Mouse (Mus musculus): ENCODE measurements at regions not wholly inside any gene's neighbourhood (a gene's known extent, or its start where the extent isn't known, plus 50 kb on each side); places are given as distances from the start of the nearest gene placed in this dataset. TPM values are rescaled to one million over a fixed set of nuclear protein-coding genes. Genes with fewer than 3 reads are reported as not detected.

- Histone ChIP-seq H3K9ac (ENCODE audit: low read length) (no peak overlapping the region), H3K27me3 (replicated peaks; ENCODE audit: control insufficient read depth, insufficient read depth, low read length) (no peaks in the 10 kb centered on the region), H3K9me3 (ENCODE audit: control insufficient read depth, low read length) (no peaks in the 10 kb centered on the region), H3K27ac (ENCODE audit: low read depth) (no peak overlapping the region), H3K36me3 (ENCODE audit: control insufficient read depth, insufficient read depth, low read length) (no peaks in the 10 kb centered on the region), H3K4me1 (replicated peaks; ENCODE audit: control insufficient read depth, insufficient read depth, low read length) (no peaks in the 10 kb centered on the region), H3K4me3 (ENCODE audit: low read depth, low read length) (no peak overlapping the region), H3K4me2 (ENCODE audit: low read length) (no peak overlapping the region)
- WGBS: 91% methylated on average over 6 of the region's 6 CpGs
- DNase-seq (ENCODE audit: low spot score) (no peak), ATAC-seq (replicated peaks; ENCODE audit: low FRiP score, low TSS enrichment, low read depth) (no peak)
These were observed 155.7 kb upstream of the BB014433 start for GRCm38 (mm10) chr8:15201556-15201955.

GRCm38 (mm10) chr8:15190708-15191107, 144.8 kb upstream of the BB014433 start:
- Histone ChIP-seq H3K4me2 (ENCODE audit: low read length) (no peak overlapping the region), H3K27me3 (replicated peaks; ENCODE audit: control insufficient read depth, insufficient read depth, low read length) (no peaks in the 10 kb centered on the region), H3K36me3 (ENCODE audit: control insufficient read depth, insufficient read depth, low read length) (no peaks in the 10 kb centered on the region), H3K4me3 (ENCODE audit: low read depth, low read length) (no peak overlapping the region), H3K27ac (ENCODE audit: low read depth) (no peak overlapping the region), H3K9me3 (ENCODE audit: control insufficient read depth, low read length) (no peaks in the 10 kb centered on the region), H3K9ac (ENCODE audit: low read length) (no peak overlapping the region), H3K4me1 (replicated peaks; ENCODE audit: control insufficient read depth, insufficient read depth, low read length) (no peaks in the 10 kb centered on the region)
- DNase-seq (ENCODE audit: low spot score) (no peak), ATAC-seq (replicated peaks; ENCODE audit: low FRiP score, low TSS enrichment, low read depth) (no peak)
- WGBS: 72% methylated on average over 3 of the region's 3 CpGs

GRCm38 (mm10) chr8:15189079-15189612, 143.3 kb upstream of the BB014433 start:
- Histone ChIP-seq H3K27me3 (replicated peaks; ENCODE audit: control insufficient read depth, insufficient read depth, low read length) (no peaks in the 10 kb centered on the region), H3K27ac (ENCODE audit: low read depth) (no peak overlapping the region), H3K36me3 (ENCODE audit: control insufficient read depth, insufficient read depth, low read length) (no peaks in the 10 kb centered on the region), H3K9me3 (ENCODE audit: control insufficient read depth, low read length) (no peaks in the 10 kb centered on the region), H3K4me3 (ENCODE audit: low read depth, low read length) (no peak overlapping the region), H3K4me2 (ENCODE audit: low read length) (no peak overlapping the region), H3K9ac (ENCODE audit: low read length) (no peak overlapping the region), H3K4me1 (replicated peaks; ENCODE audit: control insufficient read depth, insufficient read depth, low read length) (no peaks in the 10 kb centered on the region)
- no peak for DNase-seq (ENCODE audit: low spot score)
- ATAC-seq (replicated peaks; ENCODE audit: low FRiP score, low TSS enrichment, low read depth): no peak
- 51% methylated on average over 10 of the region's 10 CpGs for WGBS

Small RNAs in the stretch of these regions (microRNA-seq; reads per million reads assigned to microRNA genes)
- gene Gm25255: not detected
- gene Gm25871: not detected

Measured in intestine, embryonic 14.5 days (tissue).